ENCODE assay signal across 28 mouse cellular contexts in genomic region chr4:141830381-141830780, GRCm38 (mm10). TPM values are rescaled to one million over a fixed set of nuclear protein-coding genes. Genes with fewer than 3 reads are reported as not detected.
"Had no signal": no experiment of that assay in that cellular context is flagged by ENCODE, and none has a peak within 500 bp of the region (broad histone marks: within the 10 kb centered on the region; RNA-seq: fewer than 3 reads in every experiment).

No protein-coding gene starts in this region.

- H3K9ac ChIP-seq: limb, embryonic 13.5 days; liver, embryonic 12.5 days; liver, embryonic 15.5 days; lung, embryonic 15.5 days; midbrain, embryonic 13.5 days; neural tube, embryonic 13.5 days had no signal

- H3K27ac ChIP-seq: layer of hippocampus, adult 2 months; limb, embryonic 10.5 days; limb, embryonic 13.5 days; liver, embryonic 12.5 days; liver, embryonic 15.5 days; lung, embryonic 15.5 days; midbrain, embryonic 10.5 days; midbrain, embryonic 13.5 days; neural tube, embryonic 13.5 days had no signal

- ATAC-seq: liver, embryonic 12.5 days; midbrain, embryonic 13.5 days; midbrain, embryonic 16.5 days had no signal

- H3K9me3 ChIP-seq: limb, embryonic 10.5 days; limb, embryonic 13.5 days; liver, embryonic 12.5 days; liver, embryonic 15.5 days; lung, embryonic 15.5 days; midbrain, embryonic 10.5 days; midbrain, embryonic 13.5 days; neural tube, embryonic 13.5 days had no signal

- DNase-seq: kidney, adult 9 months; kidney, postnatal 14 days; layer of hippocampus, adult 9-11 months; liver; lung, adult 18-20 months; lung, postnatal 10 days; lung, postnatal 36 days; thymus, adult 18-20 months; thymus, postnatal 36 days had no signal

- H3K4me2 ChIP-seq: limb, embryonic 13.5 days; liver, embryonic 12.5 days; liver, embryonic 15.5 days; lung, embryonic 15.5 days; midbrain, embryonic 13.5 days; neural tube, embryonic 13.5 days had no signal

- H3K4me1 ChIP-seq: limb, embryonic 13.5 days; liver, embryonic 12.5 days; liver, embryonic 15.5 days; lung, embryonic 15.5 days; midbrain, embryonic 13.5 days; neural tube, embryonic 13.5 days had no signal

- H3K36me3 ChIP-seq: limb, embryonic 10.5 days; limb, embryonic 13.5 days; liver, embryonic 12.5 days; liver, embryonic 15.5 days; lung, embryonic 15.5 days; midbrain, embryonic 10.5 days; midbrain, embryonic 13.5 days; neural tube, embryonic 13.5 days had no signal

- H3K27me3 ChIP-seq: limb, embryonic 13.5 days; lung, embryonic 15.5 days; midbrain, embryonic 13.5 days; neural tube, embryonic 13.5 days had no signal

- H3K4me3 ChIP-seq: layer of hippocampus, adult 2 months; limb, embryonic 10.5 days; limb, embryonic 13.5 days; liver, embryonic 12.5 days; liver, embryonic 15.5 days; lung, embryonic 15.5 days; megakaryocyte, embryonic 14.5 days; midbrain, embryonic 10.5 days; midbrain, embryonic 13.5 days; myocyte; neural tube, embryonic 13.5 days had no signal

RNA-seq across cellular contexts. Expression of gene Cela2a, which starts 4.4 kb away (rescaled TPM):
- total RNA-seq: layer of hippocampus, adult 2 months; layer of hippocampus, postnatal 25 days; left cerebral cortex, adult 18-20 months; left cerebral cortex, postnatal 25 days; monocyte, adult 5-6 weeks; neutrophil, adult 5-6 weeks had no signal
- polyA plus RNA-seq: kidney, embryonic 16.5 days; limb, embryonic 10.5 days; limb, embryonic 13.5 days; liver, embryonic 12.5 days; lung, embryonic 15.5 days; midbrain, embryonic 10.5 days; midbrain, embryonic 13.5 days; myocyte; neural tube, embryonic 13.5 days had no signal

RNA-seq across cellular contexts. Expression of gene Ctrc, which starts 15.8 kb away (rescaled TPM):
- total RNA-seq: layer of hippocampus, adult 2 months; layer of hippocampus, postnatal 25 days; left cerebral cortex, adult 18-20 months; left cerebral cortex, postnatal 25 days; monocyte, adult 5-6 weeks; neutrophil, adult 5-6 weeks had no signal
- polyA plus RNA-seq: kidney, embryonic 16.5 days; limb, embryonic 10.5 days; limb, embryonic 13.5 days; liver, embryonic 12.5 days; liver, embryonic 15.5 days; lung, embryonic 15.5 days; midbrain, embryonic 10.5 days; midbrain, embryonic 13.5 days; midbrain, embryonic 16.5 days; myocyte; neural tube, embryonic 13.5 days; urinary bladder, adult 2 months had no signal
